Mouse (Mus musculus) erythroblast, embryonic 14.5 days (primary cell): ENCODE data around the gene Il27. TPM values are rescaled to one million over a fixed set of nuclear protein-coding genes. Genes with fewer than 3 reads are reported as not detected.

Experiments
- H3K27me3 ChIP-seq: 2 replicates; pipeline ENCODE4 v1.6.1; 2012; ENCODE audit warnings: inconsistent platforms; ENCODE audit not compliant: control insufficient read depth
- H3K36me3 ChIP-seq: 2 replicates; pipeline ENCODE4 v1.6.1; 2012; ENCODE audit warnings: mild to moderate bottlenecking, inconsistent platforms; ENCODE audit not compliant: control insufficient read depth
- H3K4me1 ChIP-seq: 2 replicates; pipeline ENCODE4 v1.6.1; 2012; ENCODE audit warnings: inconsistent platforms; ENCODE audit not compliant: control insufficient read depth
- H3K4me3 ChIP-seq: replicated peaks from 2 replicates; pipeline ENCODE3; 2012; ENCODE audit warnings: moderate library complexity, mild to moderate bottlenecking, inconsistent platforms
- H3K9me3 ChIP-seq: 2 replicates; pipeline ENCODE4 v1.6.1; 2012; ENCODE audit warnings: low read length, inconsistent platforms, mixed read lengths; ENCODE audit not compliant: control insufficient read depth
- GATA1 ChIP-seq: IDR thresholded peaks from 2 replicates; pipeline ENCODE4 v1.6.1; 2012; ENCODE audit warnings: low read length, inconsistent platforms, mixed read lengths
- TAL1 ChIP-seq: IDR thresholded peaks from 3 replicates; pipeline ENCODE4 v1.6.1; 2012; ENCODE audit warnings: low read length, inconsistent platforms, mixed read lengths
- polyA plus RNA-seq: library from polyadenylated mRNA; stranded (reverse); fragments of >175 nt; gene quantifications from 2 replicates; pipeline ENCODE4 v1.2.3, GENCODE M21; 2012

Il27 gene
- polyA plus RNA-seq, 1 experiment = not detected

DNA sequence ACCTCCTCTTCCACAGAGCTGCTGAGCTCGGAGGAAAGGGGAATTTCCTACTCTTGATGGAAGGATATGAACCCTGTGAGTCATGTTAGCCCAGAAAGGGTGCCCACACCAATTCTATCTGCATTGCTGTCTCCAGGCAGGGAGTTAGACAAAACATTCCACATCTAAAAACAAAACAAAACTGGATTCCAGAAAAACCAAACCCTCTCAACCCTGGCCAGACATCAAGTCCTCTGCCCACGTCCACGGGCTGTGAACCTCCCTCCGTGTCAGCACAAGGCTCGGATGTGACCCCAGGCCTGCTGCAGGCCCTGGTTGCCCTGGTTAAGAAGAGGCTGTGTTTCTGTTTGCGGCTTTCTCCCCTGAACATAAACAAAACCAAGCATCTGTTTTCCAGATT is 33.4 kb upstream of the Il27 start:
- no peaks in the 10 kb centered on the region for H3K36me3 ChIP-seq
- H3K27me3 ChIP-seq = no peaks in the 10 kb centered on the region
- TF ChIP-seq TAL1 = no peak
- no peaks in the 10 kb centered on the region for H3K9me3 ChIP-seq
- no peak overlapping the region for H3K4me3 ChIP-seq
- H3K4me1 ChIP-seq = peaks cover 30% of the 10 kb centered on the region

DNA sequence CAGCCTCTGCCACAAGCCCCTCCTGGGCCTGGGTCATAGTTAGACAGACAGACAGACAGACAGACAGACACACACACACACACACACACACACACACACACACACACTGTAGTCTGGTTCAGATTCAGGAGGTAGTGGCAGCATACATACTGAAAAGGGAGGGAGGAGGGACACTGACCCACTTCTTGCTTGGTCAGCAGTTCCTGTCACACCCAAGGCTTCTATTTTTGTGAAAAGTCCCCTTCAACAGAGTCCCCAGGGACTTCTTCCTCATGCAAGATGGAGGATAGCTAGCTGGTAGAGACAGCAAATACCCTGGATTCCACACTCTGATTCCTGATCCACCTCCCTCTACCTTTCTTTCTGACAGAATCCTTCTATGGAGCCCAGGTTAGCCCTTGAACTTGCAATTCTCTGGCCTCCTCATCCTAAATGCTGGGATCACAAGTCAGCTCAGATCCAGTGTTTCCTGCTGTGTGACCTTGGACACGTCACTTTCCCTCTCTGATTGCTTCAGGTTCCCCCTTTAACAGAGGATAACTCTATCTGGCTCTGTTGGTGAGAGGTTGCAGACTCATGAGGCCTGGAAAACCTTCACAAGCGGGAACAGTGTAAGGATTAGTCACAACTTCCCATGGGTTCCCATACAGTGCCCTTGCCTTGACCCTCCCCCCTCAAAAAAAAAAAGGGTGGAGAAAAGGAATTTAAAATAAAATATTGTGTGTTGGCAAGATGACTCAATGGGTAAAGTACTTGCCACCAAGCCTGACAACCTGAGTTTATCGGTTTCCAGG is 31.3 kb upstream of the Il27 start:
- Histone ChIP-seq H3K27me3 (no peaks in the 10 kb centered on the region), H3K4me3 (no peak overlapping the region), H3K36me3 (no peaks in the 10 kb centered on the region), H3K4me1 (peaks cover 47% of the 10 kb centered on the region), H3K9me3 (no peaks in the 10 kb centered on the region)
- TF ChIP-seq GATA1 = no peak
- no peak for TF ChIP-seq TAL1

DNA sequence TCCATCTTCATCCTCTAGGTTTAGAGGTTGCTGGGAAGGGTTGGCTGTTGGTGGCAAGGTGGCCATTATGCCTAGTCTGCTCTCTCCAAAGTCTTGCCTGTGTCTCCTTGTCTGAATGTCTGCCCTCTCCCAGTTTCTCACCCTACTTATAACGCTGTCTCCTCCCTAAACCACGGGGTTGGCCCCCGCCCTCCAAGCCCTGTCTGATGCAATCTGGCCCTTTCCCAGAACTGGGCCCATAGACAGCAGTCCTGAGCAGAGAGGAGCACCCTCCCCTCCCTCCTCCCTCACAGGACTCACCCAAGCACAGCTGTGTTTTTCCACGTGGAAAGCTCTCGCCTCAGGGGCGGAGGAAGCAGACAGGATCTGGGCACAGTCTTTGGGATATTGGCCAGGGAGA is 30.6 kb upstream of the Il27 start:
- Histone ChIP-seq H3K4me1 (peaks cover 47% of the 10 kb centered on the region), H3K4me3 (peak overlapping the region; percentile 7), H3K9me3 (no peaks in the 10 kb centered on the region), H3K36me3 (no peaks in the 10 kb centered on the region), H3K27me3 (no peaks in the 10 kb centered on the region)
- TF ChIP-seq GATA1 = no peak

DNA sequence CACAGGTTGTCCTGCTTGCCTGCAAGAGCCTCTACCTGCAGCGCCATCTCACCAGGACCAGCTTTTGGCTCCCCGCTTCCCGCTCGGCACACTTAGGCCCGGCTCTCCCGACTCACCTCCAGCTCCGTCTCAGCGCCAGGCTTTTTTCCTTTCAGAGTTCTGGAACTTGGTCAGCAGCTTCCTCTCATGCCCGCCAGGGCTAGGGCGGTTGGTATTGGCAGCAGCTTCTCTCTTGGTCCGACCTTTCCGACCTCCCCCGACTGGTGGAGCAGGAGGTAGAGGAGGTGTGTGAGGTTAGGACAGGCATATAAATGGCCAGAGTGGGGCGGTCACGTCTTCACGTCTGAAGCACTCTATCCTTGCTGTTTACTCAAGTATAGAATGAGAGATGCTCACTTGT is 30.0 kb upstream of the Il27 start:
- Histone ChIP-seq H3K4me1 (peaks cover 47% of the 10 kb centered on the region), H3K4me3 (no peak overlapping the region)

DNA sequence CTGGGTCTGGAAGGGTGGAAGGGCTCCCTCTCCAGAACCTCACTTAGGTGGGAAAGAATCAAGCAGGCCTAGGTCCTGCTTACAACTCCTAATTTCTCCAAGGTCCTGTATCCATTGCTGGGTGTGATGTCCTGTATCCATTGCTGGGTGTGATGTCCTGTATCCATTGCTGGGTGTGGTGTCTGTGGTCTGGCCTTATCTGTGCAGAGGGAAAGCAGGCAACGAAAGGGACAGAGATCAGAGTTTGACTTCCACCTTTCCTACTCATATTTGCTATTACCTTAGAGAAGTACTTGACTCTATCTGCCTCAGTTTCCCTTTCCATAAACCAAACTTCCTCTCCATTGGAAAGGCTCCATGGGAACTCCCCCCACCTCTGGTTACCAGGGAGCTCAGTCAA is 28.6 kb upstream of the Il27 start:
- Histone ChIP-seq H3K9me3 (no peaks in the 10 kb centered on the region), H3K4me1 (peaks cover 47% of the 10 kb centered on the region), H3K4me3 (no peak overlapping the region), H3K27me3 (no peaks in the 10 kb centered on the region), H3K36me3 (no peaks in the 10 kb centered on the region)
- TF ChIP-seq GATA1 (no peak), TAL1 (no peak)

More for the DNA sequence above, 30.0 kb upstream of the Il27 start:
- H3K36me3 ChIP-seq = no peaks in the 10 kb centered on the region
- TF ChIP-seq GATA1 (no peak), TAL1 (no peak)
- no peaks in the 10 kb centered on the region for H3K9me3 ChIP-seq
- no peaks in the 10 kb centered on the region for H3K27me3 ChIP-seq

DNA sequence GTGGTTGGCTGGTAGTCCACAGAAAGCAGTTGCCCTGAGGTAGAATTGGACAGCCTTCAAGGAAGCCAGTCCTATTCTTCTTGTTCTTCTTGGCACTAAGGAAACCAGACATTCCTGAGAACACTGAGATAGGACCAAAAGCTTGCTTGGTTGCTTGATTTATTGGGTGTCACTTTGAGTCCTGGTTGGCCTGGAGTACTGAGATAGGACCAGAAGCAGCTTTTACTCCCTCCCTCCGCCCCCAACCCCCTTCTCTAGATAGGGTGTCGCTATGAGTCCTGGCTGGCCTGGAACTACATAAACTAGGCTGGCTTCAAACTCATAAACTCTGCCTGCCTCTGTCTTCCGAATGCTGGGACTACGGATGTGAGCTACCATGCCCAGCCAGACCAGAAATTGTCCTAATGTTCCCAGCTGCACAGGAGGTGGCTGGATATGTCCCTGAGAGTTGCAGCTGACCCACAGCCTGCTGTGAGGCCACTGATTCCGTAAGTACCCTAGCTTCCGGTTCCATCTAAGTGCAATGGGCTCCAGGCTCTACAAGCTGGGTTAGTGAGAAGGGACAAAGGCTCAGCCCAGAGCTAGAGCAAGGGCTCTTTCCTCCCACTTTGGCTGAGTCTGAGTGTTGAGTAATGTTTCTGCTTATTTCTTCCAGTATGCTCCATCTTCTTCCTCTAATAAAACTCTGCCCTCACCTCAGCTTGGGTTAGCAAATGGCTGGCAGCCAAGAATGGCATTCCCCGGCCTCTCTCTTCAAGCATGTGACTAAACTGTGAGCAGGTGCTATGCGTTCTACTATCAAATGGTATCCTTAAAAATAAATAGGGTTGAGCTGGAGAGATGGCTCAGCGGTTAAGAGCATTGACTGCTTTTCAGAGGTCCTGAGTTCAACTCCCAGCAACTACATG is 27.0 kb upstream of the Il27 start:
- no peak overlapping the region for H3K4me3 ChIP-seq
- TF ChIP-seq GATA1 = no peak
- TF ChIP-seq TAL1 = no peak
- no peaks in the 10 kb centered on the region for H3K27me3 ChIP-seq
- no peaks in the 10 kb centered on the region for H3K36me3 ChIP-seq
- peaks cover 47% of the 10 kb centered on the region for H3K4me1 ChIP-seq
- no peaks in the 10 kb centered on the region for H3K9me3 ChIP-seq

DNA sequence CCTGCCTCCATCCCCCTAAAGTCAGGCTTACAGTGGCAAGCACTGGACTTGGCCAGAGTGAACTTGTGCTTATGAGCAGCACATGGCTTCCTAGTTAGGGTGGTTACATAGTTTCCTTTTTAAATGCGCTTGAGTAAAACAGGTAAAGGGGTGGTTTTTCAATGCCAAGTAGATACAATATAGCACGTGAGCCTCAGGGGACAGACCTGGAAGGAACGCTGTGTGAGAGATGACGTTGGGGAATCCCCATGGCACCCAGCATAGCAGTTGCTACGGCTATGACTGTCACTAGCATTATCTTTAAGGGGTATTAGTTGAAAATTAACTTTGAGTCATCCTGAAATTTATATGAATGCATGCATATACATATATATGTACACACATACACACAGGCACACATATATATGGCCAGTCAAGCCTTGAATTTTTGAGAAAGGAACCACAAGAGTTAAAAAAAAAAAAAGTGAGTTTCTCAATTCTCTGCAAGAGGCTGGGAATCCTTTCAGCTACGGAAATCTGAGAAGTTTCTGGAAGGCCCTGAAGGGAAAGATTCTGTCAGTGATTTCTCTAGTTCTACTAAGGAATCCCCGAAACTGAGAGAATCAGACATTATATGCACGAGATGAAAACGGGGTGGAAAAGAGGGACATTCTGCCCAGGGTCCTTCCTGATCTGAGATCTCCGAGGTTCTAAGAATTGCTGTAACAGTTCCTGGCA is 25.0 kb upstream of the Il27 start:
- Histone ChIP-seq H3K4me3 (no peak overlapping the region), H3K36me3 (no peaks in the 10 kb centered on the region), H3K9me3 (no peaks in the 10 kb centered on the region), H3K4me1 (peaks cover 32% of the 10 kb centered on the region), H3K27me3 (no peaks in the 10 kb centered on the region)
- TF ChIP-seq GATA1 (no peak), TAL1 (no peak)

DNA sequence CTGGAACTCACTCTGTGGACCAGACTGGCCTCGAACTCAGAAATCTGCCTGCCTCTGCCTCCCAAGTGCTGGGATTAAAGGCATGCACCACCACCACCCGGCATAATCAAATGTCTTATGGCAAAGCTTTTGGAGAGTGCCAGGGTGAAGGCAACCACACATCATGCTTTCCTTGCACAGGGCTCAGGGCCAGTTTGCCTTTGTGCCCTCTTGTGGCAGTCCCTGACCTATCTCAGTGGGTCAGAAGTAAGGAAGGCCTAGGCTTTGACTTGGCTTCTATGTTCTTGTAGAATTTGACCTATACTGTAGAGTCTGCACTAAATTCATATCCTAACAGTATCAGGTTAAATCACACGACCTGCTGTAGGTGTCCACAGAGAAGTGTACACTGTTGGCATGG is 22.0 kb upstream of the Il27 start:
- Histone ChIP-seq H3K36me3 (no peaks in the 10 kb centered on the region), H3K4me1 (peaks cover 7% of the 10 kb centered on the region), H3K9me3 (no peaks in the 10 kb centered on the region), H3K27me3 (no peaks in the 10 kb centered on the region), H3K4me3 (no peak overlapping the region)
- no peak for TF ChIP-seq TAL1
- no peak for TF ChIP-seq GATA1

DNA sequence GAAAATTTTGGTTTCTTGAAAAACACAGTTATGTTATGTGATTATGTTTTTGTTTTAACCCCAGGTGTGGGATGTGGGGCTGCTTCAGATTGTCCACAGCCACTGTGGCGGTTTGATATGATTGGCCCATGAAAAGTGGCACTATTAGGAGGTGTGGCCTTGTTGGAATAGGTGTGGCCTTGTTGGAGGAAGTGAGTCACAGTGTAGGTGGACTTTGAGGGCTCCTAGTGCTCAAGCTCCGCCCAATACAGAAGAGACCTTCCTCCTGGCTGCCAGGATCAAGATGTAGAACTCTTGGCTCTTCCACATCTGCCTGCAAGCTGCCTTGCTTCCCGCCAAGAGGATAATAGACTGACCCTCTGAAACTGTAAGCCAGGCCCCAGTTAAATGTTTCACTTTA is 18.0 kb upstream of the Il27 start:
- Histone ChIP-seq H3K4me1 (peaks cover 2% of the 10 kb centered on the region; the same call in 1 of the 2 replicates), H3K4me3 (no peak overlapping the region), H3K9me3 (no peaks in the 10 kb centered on the region), H3K27me3 (no peaks in the 10 kb centered on the region), H3K36me3 (no peaks in the 10 kb centered on the region)
- TF ChIP-seq TAL1 (no peak), GATA1 (no peak)
